Mouse (Mus musculus): Measurements from ENCODE around the gene Smg6.
A peak's percentile ranks its signal among the peaks of the same experiment; 100 is the strongest.

Smg6 gene

DNA sequence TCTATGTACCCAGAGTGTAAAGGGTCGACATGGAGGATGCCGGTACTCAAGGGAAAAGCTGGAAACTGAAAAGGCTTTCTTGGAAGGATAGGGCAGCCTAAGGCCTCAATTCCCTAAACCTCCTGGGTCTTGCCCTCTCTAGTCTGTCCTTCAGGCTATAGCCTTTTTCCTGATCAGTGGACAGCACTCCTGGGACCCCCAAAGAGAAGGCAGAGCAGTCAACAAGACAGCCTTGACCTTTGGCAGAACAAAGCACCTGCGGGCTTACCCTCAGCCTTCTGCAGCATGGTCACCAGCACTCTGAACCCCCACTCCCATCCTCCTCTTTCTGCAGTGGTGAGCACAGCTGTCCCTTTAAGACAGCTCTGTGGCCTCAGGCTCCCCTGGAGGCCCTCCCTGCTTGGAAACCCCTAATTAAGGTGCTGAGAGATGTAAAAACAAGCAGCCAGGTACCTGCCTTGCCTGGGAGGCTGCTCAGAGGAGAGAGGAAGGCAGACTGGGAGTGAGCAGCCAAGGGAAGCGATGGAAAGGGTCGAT lies 265.4 kb downstream of the Smg6 start, which contains the start of gene Dph1:
Dph1 (minus strand) TSS at position 337 of the 537 bp plus-strand sequence.
- no peak for DNase-seq (ENCODE audit: low read depth, low spot score)

GRCm38 (mm10) chr11:75191841-75192240 lies 266.2 kb downstream of the Smg6 start:
- no peak for DNase-seq (ENCODE audit: low read depth, low spot score)

GRCm38 (mm10) chr11:75192336-75193214 lies 267.0 kb downstream of the Smg6 start:
- DNase-seq (ENCODE audit: low read depth, low spot score): peak; percentile 69

DNA sequence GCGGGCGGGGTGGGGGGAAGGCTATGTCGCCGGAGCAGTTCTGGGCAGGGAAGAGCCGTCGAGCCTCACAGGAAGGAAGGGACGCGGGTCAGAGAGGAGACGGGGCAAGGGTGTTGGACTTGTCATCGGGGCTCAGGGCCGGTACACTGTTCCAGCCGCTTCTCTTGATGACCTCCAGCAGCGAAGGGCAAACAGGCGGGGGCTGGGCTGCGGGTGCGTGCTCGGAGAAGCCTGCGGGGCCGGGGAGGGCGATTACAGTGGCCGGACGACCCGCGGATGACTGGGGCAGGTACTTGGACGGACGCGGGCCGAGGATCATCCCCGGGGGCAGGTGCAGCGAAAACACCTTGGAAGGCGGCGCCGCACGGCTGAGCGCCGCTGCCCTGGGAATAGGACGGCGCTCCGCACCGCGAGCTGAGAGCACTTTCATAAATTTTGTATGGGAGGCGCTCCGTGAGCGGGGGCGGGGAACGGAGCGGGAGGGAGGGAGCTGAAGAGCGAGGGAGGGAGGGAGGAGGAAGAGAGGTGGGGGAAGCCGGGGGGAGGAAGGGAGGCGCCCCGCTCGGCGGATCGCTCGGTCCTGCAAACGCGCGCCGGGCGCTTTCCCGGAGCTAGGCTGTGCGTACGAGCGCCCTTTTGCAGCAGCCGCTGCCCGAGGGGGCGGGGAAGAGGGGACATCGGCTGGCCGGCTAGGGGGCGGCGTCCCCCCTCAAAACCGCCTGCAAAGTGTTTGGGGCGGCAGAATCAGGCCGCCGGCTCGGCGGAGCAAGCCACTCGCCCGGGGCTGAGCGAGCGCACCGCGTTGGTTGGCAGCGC lies 267.8 kb downstream of the Smg6 start, which contains the start of gene Rtn4rl1:
Rtn4rl1 (plus strand) TSS at position 528 of the 816 bp plus-strand sequence.
- no peak for DNase-seq (ENCODE audit: low read depth, low spot score)

- DNase-seq (ENCODE audit: low read depth, low spot score): no peak
These were observed 268.7 kb downstream of the Smg6 start for GRCm38 (mm10) chr11:75194121-75194849.

DNA sequence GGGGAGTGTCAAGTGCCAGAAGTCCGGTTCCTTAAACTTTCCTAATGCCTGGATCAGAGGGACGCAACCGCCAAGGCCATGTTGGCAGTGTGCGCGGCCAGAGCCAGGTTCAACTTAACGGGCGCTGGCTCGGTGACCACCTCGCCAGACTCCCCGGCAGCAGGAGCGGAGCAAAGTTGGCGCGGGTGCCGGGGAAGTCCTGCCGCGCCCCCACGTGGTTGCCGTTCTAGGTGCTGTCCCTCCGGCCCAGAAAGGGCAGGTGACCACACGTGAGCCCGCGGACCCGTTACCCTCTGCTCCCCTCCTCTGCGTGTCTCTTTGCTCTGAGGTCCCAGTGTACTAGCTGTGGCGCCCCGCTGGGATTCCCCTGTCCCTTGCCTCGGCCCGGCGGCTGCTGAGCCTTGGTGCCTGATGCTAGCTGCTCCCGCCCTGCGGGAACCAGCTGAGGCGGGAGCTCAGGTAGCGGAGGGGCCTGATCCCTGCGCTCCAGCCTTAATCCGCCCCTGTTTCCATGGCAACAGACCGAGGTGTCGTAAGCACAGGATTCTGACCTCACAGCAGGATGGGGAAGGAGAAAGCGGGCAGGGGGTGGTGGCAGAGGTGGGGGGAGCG lies 269.3 kb downstream of the Smg6 start:
- peak; percentile 84 for DNase-seq (ENCODE audit: low read depth, low spot score)

DNA sequence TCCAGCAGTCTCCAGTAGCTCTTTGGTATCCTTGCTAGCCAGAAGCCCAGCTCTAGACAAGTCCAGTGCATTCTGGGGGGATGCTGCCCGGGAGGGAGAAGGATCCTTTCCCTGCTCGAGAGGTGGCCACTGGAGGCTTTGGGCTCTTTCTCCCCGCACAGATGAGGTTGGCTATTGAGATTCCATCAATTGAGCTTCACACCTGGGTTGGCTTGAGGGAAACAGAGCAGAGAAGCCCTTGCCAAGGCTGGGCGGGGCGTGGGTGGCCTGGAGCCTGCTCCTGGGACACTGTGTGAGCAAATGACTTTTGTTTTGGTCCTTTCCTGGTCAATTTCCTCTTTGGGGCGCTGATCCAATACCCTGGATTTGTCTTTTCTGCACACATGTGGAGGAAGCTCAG lies 270.5 kb downstream of the Smg6 start:
- DNase-seq (ENCODE audit: low read depth, low spot score): no peak

DNA sequence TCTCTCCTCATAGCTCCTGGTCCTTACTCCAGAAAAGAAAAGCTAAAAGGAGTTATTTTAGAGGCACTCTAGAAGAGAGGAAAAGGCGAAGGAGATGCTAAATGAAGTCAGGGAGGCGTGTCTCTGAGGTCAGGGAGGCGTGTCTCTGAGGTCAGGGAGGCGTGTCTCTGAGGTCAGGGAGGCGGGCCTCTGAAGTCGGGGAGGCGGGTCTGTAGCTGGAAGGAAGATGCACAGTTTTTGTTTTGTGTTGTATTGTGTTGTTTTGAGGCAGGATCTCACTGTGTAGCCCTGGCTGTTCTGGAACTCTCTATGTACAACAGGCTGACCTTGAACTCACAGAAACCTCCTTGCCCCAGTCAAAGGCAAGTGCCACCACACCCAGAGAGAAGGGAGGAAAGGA lies 272.3 kb downstream of the Smg6 start:
- no peak for DNase-seq (ENCODE audit: low read depth, low spot score)

GRCm38 (mm10) chr11:75198792-75199191 lies 273.2 kb downstream of the Smg6 start:
- no peak for DNase-seq (ENCODE audit: low read depth, low spot score)

DNA sequence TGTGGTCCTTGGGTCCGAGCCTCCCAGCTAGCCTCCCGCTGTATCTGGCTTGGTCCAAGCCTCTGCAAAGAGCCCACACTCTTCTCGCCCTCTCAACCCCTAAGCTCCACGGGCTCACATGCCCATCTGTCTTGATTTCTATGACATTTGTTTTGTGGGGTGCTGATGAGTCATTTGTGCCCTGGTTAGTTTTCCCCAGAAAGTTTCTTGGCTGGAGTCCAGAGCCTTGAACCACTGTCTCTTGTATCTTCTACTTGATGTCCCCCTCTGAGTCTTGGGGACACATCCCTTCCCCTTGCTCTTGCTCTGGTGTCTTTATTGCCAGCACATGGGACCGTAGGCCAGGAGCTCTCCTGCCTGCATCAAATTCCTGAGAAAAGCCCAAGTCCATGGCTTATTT lies 274.3 kb downstream of the Smg6 start:
- no peak for DNase-seq (ENCODE audit: low read depth, low spot score)

DNA sequence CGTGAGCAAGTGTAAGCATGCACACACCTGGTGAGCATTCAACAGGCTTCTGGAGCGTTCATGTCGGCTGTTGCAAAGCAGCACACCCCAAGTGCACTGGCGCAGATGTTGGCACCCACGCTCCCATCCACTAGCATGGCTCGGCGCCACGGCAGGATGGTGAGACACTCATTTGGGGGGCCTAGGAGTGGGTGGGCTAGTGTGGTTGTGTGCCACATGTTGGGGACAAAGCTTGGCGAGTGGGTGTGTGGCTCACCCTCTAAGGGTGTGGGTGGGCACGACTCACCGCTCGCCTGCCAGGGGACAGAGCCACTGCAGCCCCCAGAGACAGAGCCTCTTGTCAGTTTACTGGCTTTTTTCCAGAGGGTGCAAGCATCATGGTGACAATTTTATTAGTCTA lies 275.3 kb downstream of the Smg6 start:
- DNase-seq (ENCODE audit: low read depth, low spot score): no peak

DNA sequence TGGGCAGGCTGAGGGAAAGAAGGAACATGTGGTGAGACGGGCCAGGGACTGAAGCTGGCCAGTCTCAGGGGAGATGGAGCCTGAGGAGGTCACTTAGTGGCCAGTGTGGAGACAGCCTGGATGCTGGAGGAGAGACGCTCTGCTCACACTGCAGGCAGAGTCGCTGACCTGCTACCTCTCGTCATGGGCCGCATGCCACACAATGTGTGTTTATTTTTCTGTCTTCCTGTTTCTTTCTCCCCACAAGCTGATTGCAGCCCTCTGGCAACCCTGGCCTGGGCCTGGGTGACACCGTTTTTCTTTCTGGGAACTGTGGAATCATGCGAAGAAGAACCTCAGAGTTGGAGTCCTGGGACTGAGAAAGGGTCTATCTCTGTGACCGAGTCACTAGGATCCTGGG lies 276.1 kb downstream of the Smg6 start:
- no peak for DNase-seq (ENCODE audit: low read depth, low spot score)

DNA sequence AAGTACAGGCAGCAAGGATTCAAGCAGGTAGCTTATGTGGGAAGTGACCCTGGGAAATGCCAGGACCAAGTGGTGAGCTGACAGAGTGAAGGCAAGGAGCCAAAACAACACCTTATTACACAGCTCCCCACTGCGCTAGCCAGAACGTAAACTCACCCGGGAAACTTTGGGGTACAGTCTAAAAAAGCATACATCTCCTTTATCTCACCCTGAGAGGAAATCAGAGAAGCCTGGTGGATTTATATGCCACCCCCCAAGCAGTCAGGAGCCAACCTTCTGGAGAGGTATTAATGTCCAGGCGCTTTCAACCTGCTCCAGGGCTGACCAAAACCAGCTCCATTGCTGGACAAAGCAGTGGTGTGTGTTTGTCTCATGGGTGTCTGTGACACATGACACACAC lies 278.3 kb downstream of the Smg6 start:
- no peak for DNase-seq (ENCODE audit: low read depth, low spot score)

DNA sequence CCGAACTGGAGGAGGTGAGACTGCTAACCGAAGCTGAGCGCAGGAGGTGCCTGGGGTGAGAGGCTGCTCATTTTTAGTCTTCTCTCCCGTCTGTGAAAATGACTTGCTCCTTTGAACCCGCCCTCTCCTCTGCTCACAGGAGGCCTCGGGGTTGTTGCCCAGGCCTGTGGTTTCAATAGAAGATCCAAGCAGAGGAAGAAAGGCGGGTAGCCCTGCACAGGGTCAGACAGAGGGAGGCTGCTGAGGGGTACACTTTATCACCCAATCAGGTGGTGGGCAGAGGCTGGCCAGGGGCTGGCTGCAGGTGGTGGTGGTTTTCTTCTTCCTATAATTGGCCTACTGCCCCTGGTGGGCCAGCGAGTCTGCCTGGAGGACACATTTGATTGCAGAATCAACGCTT lies 278.8 kb downstream of the Smg6 start:
- DNase-seq (ENCODE audit: low read depth, low spot score): no peak

DNA sequence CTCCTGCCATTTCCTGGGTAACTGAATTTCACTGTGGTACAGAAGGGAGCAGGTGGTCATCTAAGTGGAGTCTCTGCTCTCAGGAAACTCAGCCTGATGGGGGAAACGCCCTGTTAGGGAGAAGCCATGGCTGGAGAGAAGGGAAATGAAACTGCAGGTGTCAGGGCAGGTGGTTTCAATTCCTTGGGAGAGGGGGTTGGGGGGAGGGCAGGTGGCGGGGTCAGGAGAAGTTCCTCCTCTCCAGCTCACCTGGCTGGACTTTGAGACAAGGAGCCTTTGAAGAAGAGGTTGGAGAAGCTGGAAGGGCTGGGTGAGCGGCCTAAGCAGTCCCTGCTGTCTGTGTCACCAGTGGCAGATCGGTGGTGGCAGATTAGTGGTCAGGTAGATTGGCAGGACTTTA lies 280.7 kb downstream of the Smg6 start:
- no peak for DNase-seq (ENCODE audit: low read depth, low spot score)

DNA sequence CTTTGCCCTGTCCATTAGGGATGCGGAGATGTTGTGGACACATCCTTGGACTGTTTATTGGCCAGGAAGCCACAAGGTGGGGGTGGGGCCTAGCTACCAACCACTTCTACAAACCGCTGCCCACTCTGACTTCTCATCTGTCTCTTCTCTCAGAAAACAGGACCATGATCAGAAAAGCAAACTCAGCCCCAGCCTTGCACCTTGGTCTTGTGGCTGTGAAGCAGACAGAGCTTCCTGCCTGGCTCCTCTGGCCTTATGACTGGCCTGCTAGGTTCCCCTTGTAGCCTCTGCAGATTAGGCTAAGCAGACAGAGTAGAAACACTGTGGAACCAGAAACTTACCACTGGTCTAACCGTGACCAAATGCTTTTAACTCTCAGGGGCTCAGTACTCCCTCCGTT lies 283.7 kb downstream of the Smg6 start:
- no peak for DNase-seq (ENCODE audit: low read depth, low spot score)

DNA sequence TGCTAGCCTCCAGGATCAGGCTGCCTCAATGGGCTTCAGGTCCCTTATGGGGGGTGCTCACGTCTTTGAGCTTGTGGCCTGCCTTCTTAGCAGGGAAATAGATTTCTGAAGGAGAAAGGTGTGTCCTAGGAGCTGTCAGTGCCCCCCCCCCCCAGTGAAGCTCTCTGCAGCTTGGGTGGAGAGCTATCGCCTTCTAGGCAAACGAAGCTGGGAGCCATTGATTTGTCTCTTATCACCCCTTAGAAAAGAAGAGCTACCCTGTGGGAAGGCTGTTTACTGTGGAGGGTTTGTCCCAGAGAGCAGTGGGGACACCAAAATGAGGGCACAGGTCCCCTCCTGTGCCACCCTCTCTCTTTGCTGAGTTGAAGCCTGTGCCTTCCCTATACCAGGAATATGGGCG lies 284.5 kb downstream of the Smg6 start:
- DNase-seq (ENCODE audit: low read depth, low spot score): no peak

GRCm38 (mm10) chr11:75210755-75211154 lies 285.1 kb downstream of the Smg6 start:
- no peak for DNase-seq (ENCODE audit: low read depth, low spot score)

GRCm38 (mm10) chr11:75212031-75212667 lies 286.5 kb downstream of the Smg6 start:
- DNase-seq (ENCODE audit: low read depth, low spot score): no peak

DNA sequence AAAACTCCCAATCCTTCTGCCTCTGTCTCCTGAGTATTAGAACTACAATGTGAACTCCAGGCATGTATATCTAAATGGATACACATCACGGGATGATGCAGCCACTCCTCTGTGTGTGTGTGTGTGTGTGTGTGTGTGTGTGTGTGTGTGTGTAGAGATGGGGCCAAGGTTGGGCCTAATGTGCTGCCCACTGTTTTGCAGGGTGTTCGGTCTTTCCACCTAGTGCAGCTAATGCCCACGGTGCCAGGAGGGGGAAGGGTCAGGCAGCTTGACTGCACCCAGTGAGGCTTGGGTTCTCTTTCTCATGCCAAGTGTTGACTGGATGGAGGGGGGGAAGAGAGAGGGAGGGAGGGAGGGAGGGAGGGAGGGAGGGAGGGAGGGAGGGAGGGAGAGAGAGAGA lies 287.3 kb downstream of the Smg6 start:
- no peak for DNase-seq (ENCODE audit: low read depth, low spot score)
